Mouse (Mus musculus) intestine, embryonic 16.5 days (tissue): ENCODE data around the gene Wdr90. TPM values are rescaled to one million over a fixed set of nuclear protein-coding genes. Genes with fewer than 3 reads are reported as not detected.
"Not testable (repeated sequence)": the region's sequence is repeated elsewhere in the genome, so short reads cannot be mapped to it uniquely, and the experiment has no call there.

Experiments
- ATAC-seq: fragments of 200-750 bp; cut with Nextera tagmentation; 2 replicates; pipeline ENCODE4 v1.8.0; 2017; ENCODE audit warnings: moderate TSS enrichment, moderate library complexity
- H3K27ac ChIP-seq: fragments of 300-500 bp; sonication (generic); 2 replicates; pipeline ENCODE4 v1.5.1; 2014; ENCODE audit warnings: mild to moderate bottlenecking, low read length
- H3K27me3 ChIP-seq: fragments of 300-500 bp; sonication (generic); replicated peaks from 2 replicates; pipeline ENCODE4 v1.6.1; 2014; ENCODE audit warnings: low read length, control low read depth, mixed read lengths; ENCODE audit not compliant: control insufficient read depth, insufficient read depth
- H3K36me3 ChIP-seq: fragments of 300-500 bp; sonication (generic); 2 replicates; pipeline ENCODE4 v1.6.1; 2014; ENCODE audit warnings: low read length, control low read depth; ENCODE audit not compliant: control insufficient read depth, insufficient read depth
- H3K4me1 ChIP-seq: fragments of 300-500 bp; sonication (generic); 2 replicates; pipeline ENCODE4 v1.6.1; 2014; ENCODE audit warnings: low read length, control low read depth, mixed read lengths; ENCODE audit not compliant: control insufficient read depth, insufficient read depth
- H3K4me2 ChIP-seq: fragments of 300-500 bp; sonication (generic); 2 replicates; pipeline ENCODE4 v1.6.1; 2014; ENCODE audit warnings: low read depth, low read length, control low read depth
- H3K4me3 ChIP-seq: fragments of 300-500 bp; sonication (generic); 2 replicates; pipeline ENCODE4 v1.5.1; 2014; ENCODE audit warnings: mild to moderate bottlenecking, low read length
- H3K9ac ChIP-seq: fragments of 300-500 bp; sonication (generic); 2 replicates; pipeline ENCODE4 v1.6.1; 2014; ENCODE audit warnings: low read depth, low read length
- H3K9me3 ChIP-seq: fragments of 300-500 bp; sonication (generic); 2 replicates; pipeline ENCODE4 v1.6.1; 2016; ENCODE audit warnings: low read length, control low read depth; ENCODE audit not compliant: control insufficient read depth
- WGBS: fragments of 180-500 bp; shearing (Covaris S2); extraction: QIAGEN DNeasy Blood & Tissue Kit; methylation state at CpG from one replicate; pipeline ENCODE4 v1.1.7; 2014; 5-methylcytosine and 5-hydroxymethylcytosine counted together
- polyA plus RNA-seq: library from polyadenylated mRNA; unstranded; fragments of >200 nt; fragmentation: Nextera tagmentation; extraction: Ambion mirVana; gene quantifications from 2 replicates; pipeline ENCODE4 v1.2.1, GENCODE M21; 2015

Gene Wdr90
- polyA plus RNA-seq, 1 experiment from 2014 or later = 11.3 TPM

DNA sequence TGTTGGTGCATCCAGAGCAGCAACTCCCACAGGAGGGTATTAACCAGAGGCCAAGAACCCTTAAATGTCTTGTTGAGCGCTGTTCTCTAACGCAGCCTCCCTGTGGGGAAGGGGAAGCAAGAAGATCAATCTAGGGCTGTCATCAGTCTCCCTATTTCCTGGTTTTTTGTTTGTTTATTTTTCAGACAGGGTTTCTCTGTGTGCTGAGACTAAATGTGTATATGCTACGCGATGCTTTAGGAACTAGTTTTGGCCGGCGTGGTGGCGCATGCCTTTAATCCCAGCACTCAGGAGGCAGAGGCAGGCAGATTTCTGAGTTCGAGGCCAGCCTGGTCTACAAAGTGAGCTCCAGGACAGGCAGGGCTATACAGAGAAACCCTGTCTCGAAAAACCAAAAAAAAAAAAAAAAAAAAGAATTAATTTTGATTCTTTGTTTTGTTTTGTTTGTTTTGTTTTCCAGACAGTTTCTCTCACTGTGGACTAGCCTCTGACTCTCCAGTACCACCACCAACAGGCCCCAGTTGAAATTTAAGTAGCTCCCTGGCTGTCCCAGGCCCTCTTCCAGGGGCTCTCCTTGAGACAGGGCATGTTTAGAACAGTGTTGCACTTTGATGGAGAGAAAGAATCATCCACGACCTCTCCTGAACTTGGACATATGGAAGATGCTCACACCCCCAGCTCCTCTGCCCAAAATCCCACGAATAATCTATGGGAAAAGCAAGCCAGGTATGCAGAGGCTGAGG, 12.3 kb upstream of the Wdr90 start:
- H3K4me3 ChIP-seq = no peak overlapping the region

GRCm38 (mm10) chr17:25872676-25873075, 11.4 kb upstream of the Wdr90 start:
- Histone ChIP-seq H3K36me3 (peaks cover 1% of the 10 kb centered on the region; the same call in 1 of the 2 replicates), H3K9me3 (no peaks in the 10 kb centered on the region), H3K4me2 (no peak overlapping the region), H3K27ac (no peak overlapping the region), H3K9ac (no peak overlapping the region), H3K4me3 (no peak overlapping the region), H3K27me3 (no peaks in the 10 kb centered on the region), H3K4me1 (peaks cover 24% of the 10 kb centered on the region)
- ATAC-seq = no peak
- 82% methylated on average over 3 of the region's 3 CpGs for WGBS

More for the DNA sequence above, 12.3 kb upstream of the Wdr90 start:
- WGBS = 72% methylated on average over 11 of the region's 11 CpGs
- Histone ChIP-seq H3K27ac (no peak overlapping the region), H3K36me3 (peaks cover 8% of the 10 kb centered on the region; the same call in 1 of the 2 replicates), H3K27me3 (no peaks in the 10 kb centered on the region), H3K9me3 (no peaks in the 10 kb centered on the region), H3K9ac (no peak overlapping the region), H3K4me1 (peaks cover 19% of the 10 kb centered on the region), H3K4me2 (peak overlapping the region; percentile 82; the same call in 1 of the 2 replicates)
- ATAC-seq = no peak

- ATAC-seq, H3K27ac ChIP-seq, H3K27me3 ChIP-seq, H3K9ac ChIP-seq, H3K36me3 ChIP-seq, H3K4me3 ChIP-seq, H3K9me3 ChIP-seq, H3K4me2 ChIP-seq: not testable (repeated sequence)
- peaks cover 23% of the 10 kb centered on the region for H3K4me1 ChIP-seq
Measured at GRCm38 (mm10) chr17:25871566-25871965, 10.3 kb upstream of the Wdr90 start.

- Histone ChIP-seq H3K9me3 (no peaks in the 10 kb centered on the region), H3K4me3 (no peak overlapping the region), H3K4me2 (no peak overlapping the region), H3K9ac (no peak overlapping the region), H3K36me3 (no peaks in the 10 kb centered on the region), H3K4me1 (peaks cover 23% of the 10 kb centered on the region), H3K27ac (no peak overlapping the region), H3K27me3 (no peaks in the 10 kb centered on the region)
- 81% methylated on average over 2 of the region's 2 CpGs for WGBS
- ATAC-seq = no peak
Measured at GRCm38 (mm10) chr17:25869954-25870353, 8.7 kb upstream of the Wdr90 start.

- Histone ChIP-seq H3K4me2 (no peak overlapping the region), H3K4me3 (no peak overlapping the region), H3K36me3 (no peaks in the 10 kb centered on the region), H3K9ac (no peak overlapping the region), H3K27me3 (no peaks in the 10 kb centered on the region), H3K9me3 (no peaks in the 10 kb centered on the region), H3K27ac (no peak overlapping the region), H3K4me1 (peaks cover 23% of the 10 kb centered on the region)
- WGBS = 90% methylated on average over 8 of the region's 8 CpGs
- no peak for ATAC-seq
Measured at GRCm38 (mm10) chr17:25869498-25869897, 8.2 kb upstream of the Wdr90 start.

GRCm38 (mm10) chr17:25868601-25869191, 7.4 kb upstream of the Wdr90 start, which contains the start of gene Mcrip2:
Gene Mcrip2 (minus strand): TSS chr17:25868764.
- H3K9me3 ChIP-seq = no peaks in the 10 kb centered on the region
- peak within 1 kb of the TSS; percentile 93 for H3K4me3 ChIP-seq
- WGBS = 1% methylated on average over 24 of the region's 24 CpGs
- H3K36me3 ChIP-seq = no peaks in the 10 kb centered on the region
- peak within 1 kb of the TSS; percentile 95 for H3K4me2 ChIP-seq
- peak within 1 kb of the TSS; percentile 82 for H3K9ac ChIP-seq
- H3K27me3 ChIP-seq = no peaks in the 10 kb centered on the region
- H3K27ac ChIP-seq = peak within 1 kb of the TSS; percentile 89
- H3K4me1 ChIP-seq = peaks cover 16% of the 10 kb centered on the region
- ATAC-seq = peak; percentile 88

GRCm38 (mm10) chr17:25867836-25868600, 6.7 kb upstream of the Wdr90 start:
- Histone ChIP-seq H3K27me3 (no peaks in the 10 kb centered on the region), H3K4me1 (peaks cover 16% of the 10 kb centered on the region), H3K9ac (peak overlapping the region; percentile 82), H3K36me3 (no peaks in the 10 kb centered on the region), H3K4me2 (peak overlapping the region; percentile 95), H3K27ac (peak overlapping the region; percentile 89), H3K9me3 (no peaks in the 10 kb centered on the region), H3K4me3 (peak overlapping the region; percentile 93)
- ATAC-seq = peak; percentile 43
- 1% methylated on average over 42 of the region's 42 CpGs for WGBS

- 15% methylated on average over 7 of the region's 7 CpGs for WGBS
- H3K27ac ChIP-seq = peak overlapping the region; percentile 89
- H3K4me1 ChIP-seq = peaks cover 18% of the 10 kb centered on the region
- H3K4me3 ChIP-seq = peak overlapping the region; percentile 93
- no peaks in the 10 kb centered on the region for H3K9me3 ChIP-seq
- ATAC-seq = peak; percentile 33; the same call in 1 of the 2 replicates
- no peaks in the 10 kb centered on the region for H3K27me3 ChIP-seq
- H3K9ac ChIP-seq = peak overlapping the region; percentile 82
- H3K36me3 ChIP-seq = no peaks in the 10 kb centered on the region
- H3K4me2 ChIP-seq = peak overlapping the region; percentile 95
Measured at GRCm38 (mm10) chr17:25867509-25867835, 6.2 kb upstream of the Wdr90 start.

DNA sequence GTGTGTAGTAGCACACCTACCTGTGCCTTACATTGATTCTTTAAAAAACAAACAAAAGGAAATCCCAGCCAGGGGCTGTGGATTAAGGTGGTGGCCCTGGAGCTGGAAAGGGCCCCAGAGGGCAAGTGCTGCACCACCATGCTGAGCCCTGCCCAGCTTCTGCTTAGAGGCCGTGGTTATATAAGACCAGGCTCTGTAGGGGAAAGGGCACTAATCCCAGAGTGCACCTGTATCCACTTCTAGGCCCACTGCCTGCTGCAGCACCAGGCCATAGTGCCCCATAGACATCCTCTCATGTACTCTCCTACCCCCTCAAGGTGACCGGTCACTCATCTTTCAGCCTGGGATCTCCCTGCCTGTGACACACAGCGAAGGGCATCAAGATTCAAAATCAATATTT, 4.9 kb upstream of the Wdr90 start:
- Histone ChIP-seq H3K4me2 (no peak overlapping the region), H3K9ac (0 out of 2 replicates have a peak overlapping the region, but pooled peaks have one; percentile 2)
- ATAC-seq = no peak

More for the DNA sequence above, 4.9 kb upstream of the Wdr90 start:
- H3K36me3 ChIP-seq = no peaks in the 10 kb centered on the region
- no peak overlapping the region for H3K27ac ChIP-seq
- 84% methylated on average over 3 of the region's 3 CpGs for WGBS
- H3K4me3 ChIP-seq = no peak overlapping the region
- H3K9me3 ChIP-seq = no peaks in the 10 kb centered on the region
- no peaks in the 10 kb centered on the region for H3K27me3 ChIP-seq
- peaks cover 26% of the 10 kb centered on the region for H3K4me1 ChIP-seq
